Mouse (Mus musculus): Measurements from ENCODE around the gene Lat.
"Not testable (repeated sequence)": the region's sequence is repeated elsewhere in the genome, so short reads cannot be mapped to it uniquely, and the experiment has no call there.

Lat gene

DNA sequence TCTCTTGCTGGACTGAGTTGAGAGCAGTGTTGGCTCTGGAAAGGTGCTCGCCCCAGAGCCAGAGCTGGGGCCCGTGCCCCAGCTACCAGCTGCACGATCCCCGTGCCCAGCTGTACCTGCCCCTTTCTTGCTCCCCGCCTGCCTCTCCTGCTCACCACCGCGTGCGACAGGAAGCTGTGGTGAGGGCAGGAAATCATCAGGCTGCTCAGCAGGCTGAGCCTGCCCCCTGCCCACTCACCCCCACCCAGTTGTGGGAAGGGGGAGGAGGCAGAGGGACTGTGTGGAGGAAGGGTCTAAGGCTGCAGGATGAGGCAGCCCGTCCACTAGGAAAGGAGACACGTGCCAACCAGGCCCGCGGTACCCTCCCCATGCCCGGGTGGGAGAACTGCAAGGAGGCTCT is at the start of gene Lat:
Gene Lat (minus strand): TSS at position 178 of the 400 bp plus-strand sequence.
- DNase-seq (ENCODE audit: low read depth, low spot score): no peak

DNA sequence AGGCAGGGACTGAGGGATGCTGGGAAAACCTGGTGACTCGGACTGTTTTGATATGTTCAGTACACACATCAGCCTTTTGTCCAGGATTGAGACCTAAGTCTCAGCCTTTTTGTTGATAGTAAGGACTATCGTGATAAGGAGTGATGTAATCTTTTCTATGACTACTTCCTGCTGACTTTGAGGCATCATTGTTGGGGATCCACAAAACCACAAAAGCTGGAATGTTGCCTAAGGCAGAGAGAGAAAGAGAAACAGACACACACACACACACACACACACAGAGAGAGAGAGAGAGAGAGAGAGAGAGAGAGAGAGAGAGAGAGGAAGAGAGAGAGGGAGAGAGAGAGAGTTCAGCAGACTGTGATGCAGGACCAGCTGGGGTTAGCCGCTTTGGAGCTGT is 49.1 kb upstream of the Lat start:
- no peak for DNase-seq (ENCODE audit: low read depth, low spot score)

DNA sequence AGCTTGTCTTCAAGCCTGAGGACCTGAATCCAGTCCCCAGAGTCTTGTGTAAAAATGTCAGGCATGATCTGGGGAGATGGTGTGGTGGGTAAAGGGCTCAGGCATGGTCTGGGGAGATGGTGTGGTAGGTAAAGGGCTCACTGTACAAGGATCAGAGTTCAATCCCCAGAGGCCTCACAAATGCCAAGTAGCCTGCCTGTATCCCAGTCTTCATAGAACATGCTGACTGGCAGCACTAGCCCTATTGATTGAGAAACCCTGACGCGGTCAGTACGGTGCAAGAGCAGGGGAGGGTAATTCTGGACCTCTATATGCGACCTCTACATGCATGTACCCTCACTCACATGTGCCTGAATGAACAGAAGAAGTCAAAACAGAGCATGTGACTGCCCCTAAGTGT is 48.2 kb upstream of the Lat start:
- DNase-seq (ENCODE audit: low read depth, low spot score): no peak

DNA sequence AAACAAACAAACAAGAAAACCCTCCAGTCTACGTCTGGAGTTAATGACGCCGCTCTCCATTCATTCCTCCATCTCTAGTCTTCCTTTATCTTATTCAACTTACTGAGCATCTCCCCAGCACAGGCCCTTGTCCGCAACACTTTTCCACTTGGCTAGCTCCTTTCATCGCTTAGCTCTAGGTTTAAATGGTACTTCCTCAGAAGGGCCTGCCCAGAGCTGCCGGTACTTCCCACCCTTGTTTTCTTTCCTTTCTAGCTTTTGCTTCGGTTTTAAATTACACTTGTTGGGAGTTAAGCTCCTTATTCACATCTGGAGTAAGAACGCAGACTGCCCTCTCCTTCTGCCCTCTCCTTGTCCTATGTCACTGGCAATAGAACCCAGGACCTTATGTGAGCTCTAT is 47.7 kb upstream of the Lat start:
- no peak for DNase-seq (ENCODE audit: low read depth, low spot score)

DNA sequence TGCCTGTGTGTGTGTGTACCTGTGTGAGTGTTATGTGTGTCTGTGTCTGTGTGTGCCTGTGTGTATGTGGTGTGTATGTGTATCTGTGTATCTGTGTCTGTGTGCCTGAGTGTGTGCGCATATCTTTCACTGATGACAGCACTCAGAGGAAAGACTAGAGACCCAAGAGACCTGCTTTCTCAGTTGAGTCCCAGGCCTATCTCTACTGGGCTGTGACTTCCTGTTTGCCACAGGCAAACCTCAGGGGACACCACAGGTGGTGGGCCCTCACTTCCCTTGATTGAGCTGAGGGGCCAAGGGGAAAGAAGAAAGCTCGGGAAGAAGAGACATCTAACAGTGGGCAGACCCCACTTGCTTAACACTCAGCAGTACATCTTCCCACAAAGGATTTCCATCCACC is 47.2 kb upstream of the Lat start:
- DNase-seq (ENCODE audit: low read depth, low spot score): no peak

DNA sequence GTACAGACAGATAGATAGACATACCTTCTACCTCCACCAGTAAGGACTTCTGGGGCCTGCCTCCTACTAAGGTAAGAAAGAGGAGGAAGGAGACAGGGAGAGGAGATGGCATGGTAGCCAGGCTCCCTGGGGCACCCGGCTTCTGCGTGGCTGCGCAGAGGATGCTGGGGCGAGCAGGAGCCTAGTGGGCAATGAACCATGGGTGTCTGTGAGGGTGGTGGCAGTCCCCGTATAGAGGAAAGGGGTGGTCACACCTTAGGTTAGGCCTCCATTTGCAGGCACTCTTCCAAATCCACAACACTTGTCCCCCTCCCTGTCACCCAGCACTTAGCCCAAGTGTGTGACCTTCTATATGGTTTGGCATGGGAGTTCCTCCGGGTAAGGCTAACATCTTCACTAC is 45.4 kb upstream of the Lat start, which contains the start of gene Cd19:
Gene Cd19 (minus strand): TSS at position 165 of the 400 bp plus-strand sequence.
- DNase-seq (ENCODE audit: low read depth, low spot score): no peak

DNA sequence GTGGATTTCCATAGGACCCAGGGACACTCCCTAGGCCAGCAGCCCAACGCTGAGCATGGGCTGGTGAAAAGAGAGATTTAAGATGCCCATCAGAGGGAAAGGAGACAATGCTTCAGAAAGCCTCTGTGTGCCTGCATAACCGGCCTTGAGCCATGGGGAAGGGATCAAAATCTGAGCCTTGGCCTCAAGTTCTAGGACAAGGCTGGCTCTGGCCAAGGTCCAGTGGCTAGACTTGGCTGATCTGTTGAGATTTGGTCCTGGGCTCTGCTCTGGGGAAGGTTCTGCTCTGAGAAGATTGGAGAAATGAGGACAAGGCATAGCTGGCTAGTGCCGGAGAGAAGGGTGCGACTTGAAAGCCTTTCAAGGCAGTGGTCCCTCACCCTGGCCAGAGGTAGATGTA is 41.7 kb upstream of the Lat start:
- DNase-seq (ENCODE audit: low read depth, low spot score): no peak

DNA sequence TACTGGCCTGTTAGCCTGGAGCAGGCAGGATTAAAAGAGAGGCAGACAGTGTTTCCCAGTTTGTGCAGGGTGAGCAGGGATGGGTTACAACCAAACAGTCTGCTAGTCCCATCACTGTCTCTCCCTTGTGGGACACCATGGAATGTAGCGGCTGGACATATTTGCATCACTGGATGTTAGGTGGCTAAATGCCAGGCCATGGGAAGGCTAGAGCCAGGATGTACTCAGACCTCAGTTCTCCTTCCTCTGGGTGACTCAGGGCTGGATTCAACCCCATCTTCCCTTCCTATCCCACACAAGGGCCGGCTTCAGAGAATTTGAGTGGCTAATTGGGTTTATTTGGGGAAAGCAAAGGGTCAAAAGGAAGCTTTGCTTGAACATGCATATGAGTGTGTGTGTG is 39.3 kb upstream of the Lat start:
- no peak for DNase-seq (ENCODE audit: low read depth, low spot score)

DNA sequence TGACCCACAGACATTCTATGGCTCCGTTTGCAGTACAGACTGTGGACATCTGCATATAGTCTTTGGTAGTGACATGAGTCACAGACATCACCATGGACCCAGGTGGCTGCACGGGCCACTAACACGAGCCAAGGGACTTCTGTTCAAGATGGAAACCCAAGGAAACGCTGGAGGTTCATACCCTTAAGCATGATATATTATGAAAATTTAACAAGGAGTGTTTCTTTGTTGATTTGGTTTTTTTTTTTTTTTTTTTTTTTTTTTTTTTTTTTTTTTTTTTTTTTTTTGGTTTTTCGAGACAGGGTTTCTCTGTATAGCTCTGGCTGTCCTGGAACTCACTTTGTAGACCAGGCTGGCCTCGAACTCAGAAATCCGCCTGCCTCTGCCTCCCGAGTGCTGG is 33.1 kb upstream of the Lat start:
- DNase-seq (ENCODE audit: low read depth, low spot score): not testable (repeated sequence)

DNA sequence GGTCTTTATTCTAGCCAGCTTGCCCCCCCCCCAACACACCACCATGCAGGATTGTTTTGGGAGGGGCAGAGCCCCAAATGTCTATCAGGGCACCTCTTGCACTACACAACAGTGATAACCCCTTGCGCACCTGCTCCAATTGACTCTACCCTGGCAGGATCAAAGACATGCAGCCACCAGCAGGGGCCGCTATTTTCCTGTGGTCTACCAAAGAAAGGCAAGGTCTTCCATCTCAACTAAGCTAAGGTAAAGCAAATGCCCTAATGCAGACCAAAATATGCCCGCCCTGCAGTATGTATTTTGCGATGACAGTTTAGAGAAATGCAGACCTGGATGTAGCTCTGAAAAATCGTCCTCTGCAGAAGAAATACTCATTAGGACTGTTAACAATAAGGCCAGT is 30.2 kb upstream of the Lat start:
- peak; percentile 70 for DNase-seq (ENCODE audit: low read depth, low spot score)

DNA sequence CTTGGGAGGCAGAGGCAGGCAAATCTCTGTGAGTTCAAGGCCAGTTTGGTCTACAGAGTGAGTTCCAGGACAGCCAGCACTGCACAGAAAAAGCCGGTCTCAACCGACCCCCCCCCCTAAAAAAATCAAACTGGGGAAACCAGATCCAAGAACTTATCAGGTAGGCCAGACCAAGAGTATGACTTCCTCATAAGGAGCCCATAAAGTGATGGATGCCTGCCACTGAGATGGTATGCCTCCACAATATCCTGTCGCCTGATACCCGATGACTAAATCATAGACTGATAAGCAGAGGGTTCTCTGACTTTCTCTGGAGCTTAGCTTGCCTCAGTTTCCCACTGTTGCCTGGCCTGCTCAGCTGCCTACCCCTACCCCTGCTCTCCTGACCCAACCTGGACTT is 28.5 kb upstream of the Lat start:
- DNase-seq (ENCODE audit: low read depth, low spot score): no peak

DNA sequence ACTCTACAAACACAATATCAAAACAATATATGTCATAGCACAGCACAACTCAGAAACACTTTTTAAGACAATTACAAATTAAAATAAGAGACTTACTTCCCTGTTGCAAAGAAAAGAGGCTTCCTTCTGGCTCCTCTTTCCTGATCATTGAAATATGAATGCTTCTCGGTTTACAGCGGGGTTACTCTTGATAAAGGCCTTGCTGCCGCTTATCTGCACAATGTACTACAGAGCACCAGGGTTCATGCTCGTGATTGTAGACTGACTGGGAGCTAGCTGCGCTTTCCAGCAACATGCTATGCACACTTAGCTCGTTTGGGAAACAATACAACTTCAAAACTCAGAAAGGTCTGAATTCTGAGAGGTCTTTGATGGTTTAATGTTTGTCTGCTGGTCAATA is 27.9 kb upstream of the Lat start:
- DNase-seq (ENCODE audit: low read depth, low spot score): no peak

DNA sequence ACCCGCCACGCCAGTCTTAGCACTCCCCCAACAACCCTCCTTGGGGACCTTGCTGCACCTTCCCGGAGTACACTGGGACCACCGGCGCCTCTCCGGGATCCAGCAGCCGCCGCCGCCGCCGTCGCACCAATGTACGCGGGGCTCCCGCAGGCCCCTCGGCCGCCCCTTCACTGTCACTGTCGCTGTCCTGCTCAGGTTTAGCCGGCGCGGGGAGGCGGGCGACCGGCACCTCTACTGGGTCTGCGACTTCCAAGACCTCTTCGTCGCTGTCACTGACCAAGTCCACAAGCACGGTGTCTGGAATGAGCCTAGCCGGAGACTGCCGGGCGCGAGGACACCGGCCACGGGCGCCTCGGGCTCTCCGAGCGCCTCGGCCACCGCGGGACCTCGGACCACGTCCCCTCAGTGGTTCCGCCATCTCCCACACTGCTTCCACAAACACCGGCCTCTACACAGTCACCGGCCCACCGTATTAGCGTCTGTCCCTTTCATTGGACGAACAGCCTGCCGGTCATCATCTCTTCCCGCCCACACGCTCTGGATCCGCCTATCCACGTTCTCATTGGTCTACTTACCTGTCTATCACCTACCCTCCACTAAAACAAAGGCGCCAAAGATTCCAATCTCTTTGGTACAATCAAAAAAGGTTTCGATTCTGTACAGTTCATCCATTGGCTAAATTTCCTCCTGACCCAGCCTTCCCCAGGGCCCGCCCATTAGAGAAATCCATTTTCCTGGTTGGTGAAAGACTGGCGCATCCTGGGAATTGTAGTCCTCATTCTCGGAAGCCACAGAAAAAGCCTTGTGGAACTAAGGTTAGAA is 27.1 kb upstream of the Lat start, which contains the start of gene Nfatc2ip:
Gene Nfatc2ip (minus strand): TSS at position 440 of the 822 bp plus-strand sequence.
- DNase-seq (ENCODE audit: low read depth, low spot score): peak; percentile 98

DNA sequence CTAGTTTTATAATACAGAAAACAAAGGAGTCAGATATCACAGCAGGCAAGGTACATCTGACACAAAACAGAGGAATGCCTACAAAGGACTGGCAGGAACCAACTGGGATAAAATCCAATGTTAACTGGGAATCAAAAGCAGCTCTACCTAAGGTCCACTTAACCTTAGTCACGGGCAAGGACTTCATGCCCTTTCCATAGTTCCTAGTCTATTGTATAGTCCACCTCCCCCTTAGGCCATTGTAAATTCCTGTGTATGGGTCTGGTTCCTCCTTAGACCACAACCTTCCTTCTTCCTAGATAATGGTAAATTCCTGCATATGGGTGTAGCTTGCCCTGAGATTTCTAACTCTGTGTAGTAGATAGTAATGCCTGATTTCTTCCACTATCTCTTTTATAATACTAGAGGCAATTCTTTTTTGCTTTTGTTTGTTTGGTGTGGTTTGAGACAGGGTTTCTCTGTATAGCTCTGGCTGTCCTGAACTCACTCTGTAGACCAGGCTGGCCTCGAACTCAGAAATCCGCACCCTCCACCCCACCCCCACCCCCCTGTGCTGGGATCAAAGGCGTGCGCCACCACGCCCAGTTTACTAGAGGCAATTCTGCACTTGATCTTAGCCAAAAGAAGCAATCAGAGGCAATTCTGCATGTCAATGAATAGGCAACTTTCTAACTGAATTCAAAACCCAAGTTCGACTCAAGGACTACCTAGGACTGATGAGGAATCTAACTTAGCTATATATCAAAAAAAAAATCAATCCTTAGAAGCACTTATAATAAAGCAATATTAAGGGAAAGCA is 22.9 kb upstream of the Lat start:
- DNase-seq (ENCODE audit: low read depth, low spot score): not testable (repeated sequence)

DNA sequence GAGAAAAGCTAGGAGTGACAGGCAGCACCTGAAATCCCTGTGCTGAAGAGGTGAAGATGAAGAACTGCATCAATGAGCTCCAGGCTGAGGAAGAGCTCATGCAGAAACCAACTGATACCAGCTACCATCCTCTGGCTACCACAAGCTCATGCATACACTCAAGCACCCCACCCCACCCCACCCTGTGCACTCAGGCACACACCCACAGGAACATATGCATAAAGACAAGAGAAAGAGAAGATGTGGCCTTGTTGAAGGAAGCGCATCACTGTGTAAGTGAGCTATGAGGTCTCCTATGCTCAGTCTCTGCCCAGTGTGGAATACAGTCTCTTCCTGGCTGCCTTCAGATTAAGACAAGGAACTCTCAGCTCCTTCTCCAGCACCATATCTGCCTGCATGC is 18.8 kb upstream of the Lat start:
- no peak for DNase-seq (ENCODE audit: low read depth, low spot score)

DNA sequence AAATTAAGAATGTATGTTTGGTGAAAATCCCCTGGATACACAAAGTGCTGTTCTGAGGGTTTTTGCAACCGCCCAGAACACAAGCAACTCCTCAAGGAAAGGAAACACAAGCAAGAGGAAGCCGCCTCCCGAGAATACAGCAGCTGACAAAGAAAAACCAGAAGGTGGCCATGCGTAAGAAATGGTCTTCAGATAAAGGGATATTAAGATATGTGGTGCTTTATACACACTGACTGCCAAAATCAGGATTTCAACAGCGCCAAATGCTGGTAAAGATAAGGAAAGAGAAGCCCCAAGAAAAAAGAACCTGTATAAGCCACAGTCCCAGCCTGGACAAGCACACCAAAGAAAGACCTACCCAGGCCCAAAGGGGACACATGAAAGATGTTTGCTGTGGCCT is 14.2 kb upstream of the Lat start:
- DNase-seq (ENCODE audit: low read depth, low spot score): no peak

DNA sequence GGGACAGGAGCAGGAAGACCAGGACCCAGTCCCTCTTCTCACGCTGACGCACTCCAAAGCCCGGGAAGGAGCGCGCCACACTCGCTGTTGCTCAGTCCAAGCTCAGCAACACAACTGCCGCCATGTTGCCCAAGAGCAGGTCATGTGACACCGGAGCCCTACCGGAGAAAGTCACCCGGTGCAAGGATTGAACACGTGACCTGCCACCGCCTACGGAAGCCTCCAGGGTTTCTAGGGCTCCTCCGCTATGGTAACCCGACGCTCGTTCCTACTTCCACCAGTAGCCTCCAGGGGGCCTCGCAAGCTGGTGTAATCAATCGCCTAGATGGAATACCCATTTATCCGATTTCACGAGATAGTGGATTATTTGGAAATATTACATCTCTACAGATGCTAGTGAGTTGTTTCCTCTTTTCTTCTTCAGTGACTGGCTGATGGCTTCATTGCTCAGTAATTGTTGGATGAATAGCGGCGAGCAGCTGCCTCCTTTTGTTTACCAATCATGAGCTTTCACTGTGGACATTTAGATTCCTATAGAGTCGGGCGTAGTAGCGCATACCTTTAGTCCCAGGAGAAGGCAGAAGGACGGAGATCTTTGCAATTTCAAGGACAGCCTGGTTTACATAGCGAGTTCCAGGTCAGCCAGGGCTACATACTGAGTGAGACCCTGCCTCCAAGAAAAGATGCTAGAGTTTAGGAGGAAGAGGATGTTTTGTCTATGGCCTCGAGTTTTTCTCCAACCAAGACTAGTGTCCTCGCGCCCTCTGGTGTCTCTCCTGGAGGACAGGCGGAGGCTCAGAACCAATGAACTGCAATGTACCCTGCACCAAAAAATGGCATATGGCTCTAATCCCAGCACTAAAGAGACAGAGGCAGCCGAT is 8.1 kb upstream of the Lat start, which contains the start of gene Spns1:
Gene Spns1 (minus strand): TSS at position 173 of the 881 bp plus-strand sequence.
- DNase-seq (ENCODE audit: low read depth, low spot score): peak; percentile 93

DNA sequence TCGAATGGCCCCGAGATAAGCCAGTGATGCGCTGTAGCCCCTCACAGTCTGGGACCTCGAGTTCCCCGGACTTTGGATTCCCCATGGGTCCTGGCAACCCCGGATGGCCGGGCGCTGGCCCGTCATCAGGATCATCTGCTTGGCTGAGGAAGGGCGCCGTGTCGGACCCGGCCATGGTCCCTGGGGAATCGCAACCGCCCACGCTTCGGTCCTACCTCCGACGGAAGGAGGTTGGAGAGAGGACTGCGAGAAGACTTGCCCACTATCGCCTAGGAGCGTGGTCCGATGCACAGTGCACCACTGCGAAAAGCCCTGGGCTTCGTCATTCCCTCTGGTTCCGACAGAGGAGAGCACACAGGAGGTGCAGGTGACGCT is 7.5 kb upstream of the Lat start:
- no peak for DNase-seq (ENCODE audit: low read depth, low spot score)

DNA sequence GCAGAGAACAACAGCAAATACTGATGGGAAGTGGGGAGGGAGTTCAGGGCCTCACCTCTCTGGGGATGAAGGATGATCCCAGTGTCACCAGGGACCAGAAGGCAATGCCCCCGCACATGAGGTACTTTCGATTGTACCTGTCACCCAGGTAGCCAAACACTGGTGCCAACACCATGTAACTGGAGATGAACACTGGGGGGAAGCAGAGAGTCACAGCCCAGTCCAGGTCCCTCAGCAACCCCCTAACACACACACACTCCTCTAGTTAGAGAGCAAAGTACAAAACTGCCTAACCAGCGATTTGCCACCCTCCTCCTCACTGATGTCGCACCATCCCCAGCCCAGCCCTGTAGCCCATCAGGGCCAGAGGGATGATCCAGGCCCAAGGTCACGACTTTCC is 5.6 kb upstream of the Lat start:
- DNase-seq (ENCODE audit: low read depth, low spot score): no peak

DNA sequence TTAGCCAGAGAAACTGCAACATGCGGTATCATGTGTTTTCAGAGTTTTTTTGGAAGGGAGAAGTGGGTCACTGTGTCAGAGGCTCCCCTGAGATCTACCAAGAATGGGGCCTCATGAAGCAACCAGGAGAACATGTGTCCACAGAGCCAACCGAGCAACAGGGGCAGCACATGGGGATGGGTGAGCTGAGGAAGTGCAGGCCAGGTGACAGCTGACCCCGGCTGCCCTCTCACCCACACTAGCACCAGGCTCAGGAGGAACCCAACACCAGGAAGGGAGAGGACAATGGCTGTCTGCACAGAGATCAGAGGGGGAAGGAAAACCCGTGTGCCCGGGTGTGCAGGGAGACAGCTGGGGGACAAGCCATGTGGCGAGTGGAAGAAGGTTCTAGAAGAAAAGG is 5.2 kb upstream of the Lat start:
- DNase-seq (ENCODE audit: low read depth, low spot score): no peak

DNA sequence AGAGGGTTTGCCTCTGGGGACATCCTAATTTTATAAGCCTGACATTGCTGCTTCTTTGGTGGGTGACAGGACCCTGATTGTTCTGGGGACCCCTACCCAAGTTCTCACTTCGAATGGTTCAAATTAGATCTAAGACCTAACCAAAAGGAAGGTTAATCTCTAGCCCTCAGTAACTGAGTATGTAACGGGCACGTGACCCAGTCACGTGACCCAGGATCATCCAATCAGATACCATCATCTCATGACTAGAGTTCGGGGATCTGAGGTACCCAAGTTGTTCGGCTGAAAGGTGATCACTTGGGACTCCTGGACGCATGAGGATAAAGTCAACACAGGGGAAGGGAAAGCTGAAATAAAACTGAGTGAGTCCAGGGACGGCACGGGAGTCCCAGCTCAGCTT is 3.6 kb upstream of the Lat start:
- DNase-seq (ENCODE audit: low read depth, low spot score): no peak

DNA sequence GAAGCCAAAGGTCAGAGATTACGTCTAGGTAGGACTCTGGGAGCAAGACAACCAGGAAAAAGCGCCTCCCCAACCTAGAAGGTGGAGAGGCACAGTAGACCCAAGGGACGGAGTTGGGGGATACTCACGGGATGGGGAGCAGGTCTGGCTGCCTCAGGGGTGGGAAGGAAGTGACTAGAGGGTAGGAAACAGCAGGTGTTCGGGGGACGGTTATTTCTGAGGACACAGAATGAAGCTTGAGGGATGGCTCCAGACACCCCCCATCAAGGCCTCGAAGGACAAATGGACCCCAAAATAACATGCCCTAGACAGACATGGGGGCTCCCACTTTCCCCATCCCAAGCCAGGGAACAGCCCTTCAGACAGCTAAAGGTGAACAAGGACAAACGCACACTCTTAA is 1.0 kb downstream of the Lat start:
- DNase-seq (ENCODE audit: low read depth, low spot score): no peak
